Mouse (Mus musculus): ENCODE results near the gene Kirrel3.

Kirrel3 gene

GRCm38 (mm10) chr9:34947258-34947657 lies 461.6 kb downstream of the Kirrel3 start:
- no peak for DNase-seq (ENCODE audit: low read depth, low spot score)

DNA sequence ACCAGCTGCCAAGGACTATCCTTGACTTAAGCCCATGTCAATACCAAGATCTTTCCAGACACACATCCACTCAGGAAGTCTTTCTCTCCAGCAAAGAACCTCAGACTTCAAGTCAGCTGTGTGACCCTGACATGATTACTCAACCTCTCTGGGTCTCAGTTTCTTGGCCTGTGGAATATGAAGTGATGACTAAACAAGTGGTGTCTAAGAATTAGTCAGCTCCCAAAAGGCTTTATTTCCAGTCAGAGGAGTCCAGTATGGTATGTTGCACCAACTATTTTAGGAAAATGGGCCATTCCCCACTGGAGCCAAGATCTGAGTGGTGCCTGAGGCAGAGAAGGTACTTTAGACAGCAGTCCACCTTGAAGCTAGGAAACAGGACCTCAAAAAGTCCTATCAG lies 462.0 kb downstream of the Kirrel3 start:
- no peak for DNase-seq (ENCODE audit: low read depth, low spot score)

DNA sequence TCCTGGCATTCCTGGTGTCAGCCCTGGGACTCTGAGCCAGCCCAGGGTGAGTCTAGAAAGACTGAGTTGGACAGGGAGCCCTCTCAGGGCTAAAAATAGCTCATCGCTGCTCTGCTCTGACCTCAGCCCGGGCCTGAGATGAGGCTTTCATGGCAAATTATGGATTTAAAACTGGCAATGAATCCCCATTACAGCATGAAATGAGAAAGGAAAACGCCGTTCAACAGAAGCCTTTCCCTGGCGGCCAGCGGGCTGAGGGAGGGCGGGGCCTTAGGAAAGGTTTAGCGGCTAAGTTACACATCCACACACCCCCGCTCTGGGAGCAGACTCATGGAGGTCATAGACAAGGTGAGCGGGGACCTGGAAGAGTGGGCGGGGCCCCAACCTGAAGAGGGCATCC lies 467.7 kb downstream of the Kirrel3 start:
- no peak for DNase-seq (ENCODE audit: low read depth, low spot score)

DNA sequence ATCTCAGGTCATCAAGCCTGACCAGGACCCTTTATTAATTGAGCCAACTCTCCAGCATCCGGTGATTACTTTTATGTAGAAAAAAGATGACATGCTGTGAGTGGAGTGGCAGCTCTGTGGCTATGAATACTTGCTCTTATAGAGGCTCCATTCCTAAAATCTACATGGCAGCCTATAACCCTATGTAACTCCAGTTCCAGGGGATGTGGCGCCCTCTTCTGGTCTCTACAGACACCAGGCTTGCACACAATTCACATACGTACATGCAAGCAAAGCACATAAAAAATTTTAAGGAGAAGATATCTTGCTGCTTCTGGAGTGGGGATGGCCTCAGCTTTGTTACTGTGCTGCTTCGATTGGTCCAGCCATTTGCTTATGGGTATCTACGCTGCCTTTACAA lies 468.5 kb downstream of the Kirrel3 start:
- no peak for DNase-seq (ENCODE audit: low read depth, low spot score)

DNA sequence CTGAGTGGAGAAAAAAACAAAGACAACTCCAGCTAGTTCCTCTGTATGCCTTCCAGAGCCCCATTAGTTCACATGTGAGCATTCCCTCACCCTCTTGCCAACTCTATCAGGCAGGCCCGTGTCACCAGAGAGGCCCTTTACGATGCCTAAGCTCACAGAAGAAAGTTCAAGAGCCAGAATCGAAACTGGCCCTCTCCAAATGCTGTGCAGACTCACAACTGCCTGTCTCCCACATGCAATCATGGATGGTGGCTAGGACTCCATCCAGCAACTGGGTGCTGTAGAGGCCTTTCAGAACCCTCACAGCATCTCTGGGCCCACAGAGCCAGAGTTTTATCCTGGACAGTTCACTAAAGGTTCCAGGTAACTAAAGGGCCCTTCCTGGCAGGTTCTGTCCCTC lies 470.8 kb downstream of the Kirrel3 start:
- DNase-seq (ENCODE audit: low read depth, low spot score), result no peak

DNA sequence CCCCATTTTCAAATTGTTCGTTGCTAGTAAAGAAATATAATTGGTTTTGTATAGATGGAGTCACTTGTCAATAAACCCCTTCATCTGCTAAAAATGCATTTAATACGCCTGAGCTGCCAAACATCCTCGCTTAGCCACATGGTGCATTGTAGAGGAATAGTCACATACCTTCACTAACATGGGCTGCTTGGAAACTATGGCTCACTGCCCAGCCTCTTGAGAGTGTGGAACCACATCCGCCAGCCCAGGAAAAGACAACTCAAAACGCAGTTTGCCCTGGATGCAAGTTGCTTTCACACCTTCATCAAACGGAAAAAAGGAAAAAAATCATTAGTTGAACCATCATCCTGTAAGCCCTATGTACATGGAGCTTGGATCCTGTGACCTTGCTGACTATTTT lies 472.0 kb downstream of the Kirrel3 start:
- DNase-seq (ENCODE audit: low read depth, low spot score), result no peak

GRCm38 (mm10) chr9:34958183-34958830 lies 472.6 kb downstream of the Kirrel3 start:
- no peak for DNase-seq (ENCODE audit: low read depth, low spot score)

- DNase-seq (ENCODE audit: low read depth, low spot score), result no peak
Observed at GRCm38 (mm10) chr9:34960736-34961135, 475.0 kb downstream of the Kirrel3 start.

DNA sequence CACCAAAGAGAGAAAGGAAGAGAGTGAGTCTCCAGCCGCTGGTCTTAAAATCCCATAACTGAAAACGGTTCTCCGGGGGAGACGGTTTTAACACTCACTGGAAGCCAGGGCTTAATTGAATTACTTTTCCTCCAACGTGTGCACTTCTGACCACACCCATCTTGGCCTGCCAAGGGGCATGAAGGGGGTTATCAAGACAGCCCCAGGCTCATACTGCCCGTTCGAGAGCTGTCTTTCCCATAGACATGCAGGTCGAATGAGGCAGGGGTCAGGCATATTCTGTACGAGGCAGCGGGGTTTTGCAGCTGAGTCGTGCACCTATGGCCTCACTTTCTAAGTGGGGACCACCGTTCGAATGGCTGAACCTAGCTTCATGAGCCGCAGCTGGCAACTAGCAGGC lies 475.5 kb downstream of the Kirrel3 start:
- no peak for DNase-seq (ENCODE audit: low read depth, low spot score)

- no peak for DNase-seq (ENCODE audit: low read depth, low spot score)
Observed at GRCm38 (mm10) chr9:34962251-34962650, 476.6 kb downstream of the Kirrel3 start.

- DNase-seq (ENCODE audit: low read depth, low spot score), result no peak
Observed at GRCm38 (mm10) chr9:34963593-34963992, 477.9 kb downstream of the Kirrel3 start.

- DNase-seq (ENCODE audit: low read depth, low spot score), result no peak
Observed at GRCm38 (mm10) chr9:34964172-34965040, 478.7 kb downstream of the Kirrel3 start.

DNA sequence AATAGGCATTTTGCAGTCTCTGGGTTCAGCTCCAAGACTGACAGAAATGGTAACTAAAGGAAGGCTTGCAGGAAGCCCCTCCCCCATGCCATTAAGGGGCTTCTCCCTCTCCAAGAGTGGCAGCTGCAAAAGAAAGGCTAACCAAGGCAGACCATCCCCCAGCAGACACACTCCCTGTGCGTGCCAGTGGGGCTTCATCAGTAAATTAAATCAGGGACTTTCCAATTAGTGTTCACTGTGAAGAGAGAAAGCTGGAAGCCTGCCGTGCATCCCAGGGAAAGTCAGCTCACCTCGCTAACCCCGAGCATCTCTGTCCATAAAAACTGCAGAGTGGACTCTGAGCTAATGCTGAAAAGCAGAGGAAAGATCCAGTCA lies 479.3 kb downstream of the Kirrel3 start:
- no peak for DNase-seq (ENCODE audit: low read depth, low spot score)

DNA sequence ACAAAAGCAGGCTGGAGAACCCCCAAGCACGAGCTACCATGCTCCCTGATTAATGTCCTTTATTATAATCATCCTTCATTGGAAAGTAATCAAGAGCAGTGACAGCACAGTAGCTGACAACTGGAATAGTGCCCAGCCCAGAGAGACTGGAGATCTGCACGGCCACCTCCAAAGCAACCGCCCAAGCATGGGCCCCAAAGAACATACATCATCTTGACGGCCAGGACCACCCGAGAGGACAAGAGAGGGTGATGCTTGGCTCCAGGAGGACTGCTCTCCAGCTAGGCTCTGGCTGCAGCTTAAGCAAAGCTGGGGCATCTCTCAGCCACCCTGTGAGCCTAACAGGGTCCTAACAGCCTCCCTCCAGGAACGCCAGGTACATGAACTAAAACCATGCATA lies 482.1 kb downstream of the Kirrel3 start:
- DNase-seq (ENCODE audit: low read depth, low spot score), result no peak

- no peak for DNase-seq (ENCODE audit: low read depth, low spot score)
Observed at GRCm38 (mm10) chr9:34969881-34970490, 484.3 kb downstream of the Kirrel3 start.

DNA sequence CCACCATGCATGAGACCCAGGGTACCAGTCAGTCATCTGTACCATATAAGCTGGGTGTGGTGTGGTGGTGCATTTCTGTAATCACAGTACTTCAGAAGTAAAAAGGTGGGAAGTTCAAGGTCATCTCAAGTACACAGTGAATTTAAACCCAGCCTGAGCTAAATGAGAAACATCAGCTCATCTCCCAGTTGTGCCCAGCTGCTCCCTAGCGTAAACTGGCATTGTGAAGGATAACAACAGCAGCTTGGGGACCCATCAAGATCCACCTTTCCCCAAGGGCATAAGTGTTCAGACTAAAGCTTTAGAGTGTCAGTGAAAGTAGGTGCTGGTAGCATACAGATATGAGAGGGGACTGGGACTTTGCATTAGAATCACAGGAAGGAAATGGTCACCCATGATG lies 488.6 kb downstream of the Kirrel3 start:
- DNase-seq (ENCODE audit: low read depth, low spot score), result no peak

- DNase-seq (ENCODE audit: low read depth, low spot score), result no peak
Observed at GRCm38 (mm10) chr9:34975245-34975644, 489.6 kb downstream of the Kirrel3 start.

GRCm38 (mm10) chr9:34976596-34977462 lies 491.1 kb downstream of the Kirrel3 start:
- DNase-seq (ENCODE audit: low read depth, low spot score), result no peak

DNA sequence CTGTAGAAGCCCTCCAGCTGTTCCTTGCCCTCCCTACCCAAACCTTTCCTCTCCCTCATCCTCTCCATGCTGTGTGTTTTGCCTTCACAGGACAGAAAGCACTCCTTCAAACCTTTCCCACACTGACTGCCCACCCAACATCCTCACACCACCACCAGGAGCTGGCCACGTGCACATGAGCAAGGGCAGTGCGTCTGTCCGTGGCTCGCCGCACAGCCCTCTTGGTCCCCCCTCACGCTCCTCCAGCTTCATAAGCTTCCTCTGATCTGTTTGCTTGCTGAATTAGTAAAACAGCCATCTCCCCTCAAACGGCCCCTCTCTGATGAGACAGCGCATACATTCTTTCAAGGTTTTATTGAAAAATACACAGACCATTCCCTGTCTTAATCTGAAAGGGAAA lies 492.0 kb downstream of the Kirrel3 start:
- DNase-seq (ENCODE audit: low read depth, low spot score), result no peak

DNA sequence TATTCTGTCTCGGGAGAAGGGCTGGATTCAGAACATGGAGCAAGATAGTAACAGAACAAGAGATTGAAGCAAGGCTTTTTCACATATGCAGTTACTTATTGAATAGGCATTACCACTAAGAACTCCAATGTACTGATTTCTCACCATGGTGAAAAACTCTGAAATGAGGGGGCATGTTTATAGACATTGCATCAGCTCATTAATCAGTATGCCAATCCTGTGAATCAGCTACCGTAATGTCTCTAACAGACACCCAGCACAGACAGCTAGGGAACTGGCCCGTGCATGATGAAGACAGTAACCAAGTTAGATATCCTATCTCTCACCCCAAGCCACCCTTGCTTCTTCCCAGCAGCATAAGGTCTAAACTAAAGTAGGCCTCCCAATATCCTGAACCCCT lies 492.5 kb downstream of the Kirrel3 start:
- no peak for DNase-seq (ENCODE audit: low read depth, low spot score)

GRCm38 (mm10) chr9:34980516-34981265 lies 495.0 kb downstream of the Kirrel3 start:
- no peak for DNase-seq (ENCODE audit: low read depth, low spot score)
